Mouse (Mus musculus): Measurements from ENCODE around the gene Nfya.

Nfya gene

DNA sequence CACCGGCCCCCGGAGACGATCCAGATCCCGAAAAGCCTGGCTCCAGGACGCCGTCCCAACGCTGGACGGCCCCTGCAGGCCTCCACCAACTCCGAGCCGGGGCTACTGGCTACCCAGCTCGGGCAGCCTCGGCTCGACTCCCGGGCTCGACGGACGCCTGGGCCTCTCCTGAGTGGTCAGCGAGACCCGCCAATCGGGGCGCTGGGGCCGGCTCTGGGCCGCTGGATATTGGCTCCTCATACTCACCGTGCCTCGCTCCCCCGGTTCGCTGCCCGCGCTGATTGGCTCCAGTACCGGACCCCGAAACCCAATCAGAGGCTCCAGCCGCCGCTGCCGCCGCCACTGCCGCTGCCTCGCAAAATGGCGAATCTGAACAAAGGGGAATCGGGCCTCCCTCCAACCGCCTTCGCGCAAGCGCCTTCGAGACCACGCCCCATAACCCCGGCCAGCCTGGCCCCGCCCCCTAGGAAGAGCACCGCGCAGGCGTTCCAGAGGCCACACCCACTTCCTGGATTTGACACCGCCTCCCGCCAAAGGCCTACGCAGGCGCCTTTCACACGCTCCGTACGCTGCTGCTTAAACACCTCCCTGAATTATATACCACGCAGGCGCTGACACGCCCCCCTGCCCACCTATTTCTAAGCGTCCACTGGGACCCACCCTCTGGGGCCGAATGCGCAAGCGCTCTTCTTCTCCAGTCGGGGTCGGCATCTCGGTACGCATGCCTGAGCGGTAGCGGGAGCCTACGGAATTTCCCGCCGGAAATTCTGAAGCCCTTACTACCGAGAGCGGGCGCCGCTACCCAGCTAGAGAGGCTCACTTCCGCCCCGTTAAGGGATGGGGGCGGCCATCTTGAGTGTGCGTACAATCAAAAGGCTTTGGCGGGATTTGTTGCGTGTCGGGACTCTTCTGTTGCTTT lies at the start of gene Nfya, which contains the start of gene Oard1:
Gene Nfya, minus strand, starts transcription at position 527 of the 919 bp plus-strand sequence.
Gene Oard1, plus strand, starts transcription at position 635 of the 919 bp plus-strand sequence.
- H3K36me3 ChIP-seq (ENCODE audit: control insufficient read depth, insufficient read depth, low read length, poor library complexity, severe bottlenecking): peaks cover 8% of the 10 kb centered on the region
- no peaks in the 10 kb centered on the region for H3K27me3 ChIP-seq (ENCODE audit: control insufficient read depth, insufficient read depth, low read length, poor library complexity, severe bottlenecking)
- peak; percentile 100 for DNase-seq (ENCODE audit: low read depth, low spot score)

DNA sequence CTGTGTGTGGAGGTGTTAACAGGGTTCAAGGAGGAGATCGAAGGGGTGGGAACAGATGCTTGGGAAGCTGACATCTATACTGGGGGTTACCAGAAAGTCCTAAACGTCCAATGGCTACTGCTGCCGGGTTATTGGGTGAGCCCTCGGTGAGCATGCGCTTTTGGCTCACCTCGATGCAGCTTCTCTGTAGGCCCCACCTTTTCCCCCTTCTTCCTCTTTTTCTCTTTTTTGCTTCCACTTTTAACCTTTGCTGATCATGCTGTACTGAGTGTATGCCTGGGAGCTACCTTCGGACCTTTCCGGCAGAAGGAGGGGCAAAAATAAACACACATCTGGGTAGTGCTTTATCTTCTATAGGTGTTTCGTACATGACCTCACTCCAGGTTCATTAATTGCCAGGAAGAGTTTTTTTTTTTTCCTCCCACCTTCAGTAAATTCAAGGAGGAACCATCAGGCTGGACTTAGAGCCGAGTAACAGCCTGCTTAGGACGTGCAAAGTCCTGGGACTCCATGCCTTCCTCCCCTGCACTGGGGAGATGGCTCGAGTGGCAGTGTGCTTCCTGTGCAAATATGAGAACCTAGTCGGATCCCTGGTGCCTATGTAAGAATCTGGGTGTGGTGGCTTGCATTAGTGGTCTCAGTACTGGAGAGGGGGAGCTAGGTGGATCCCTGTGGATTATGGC lies 48.4 kb upstream of the Nfya start:
- peak; percentile 65 for DNase-seq (ENCODE audit: low read depth, low spot score)
- Histone ChIP-seq H3K36me3 (ENCODE audit: control insufficient read depth, insufficient read depth, low read length, poor library complexity, severe bottlenecking) (no peaks in the 10 kb centered on the region), H3K27me3 (ENCODE audit: control insufficient read depth, insufficient read depth, low read length, poor library complexity, severe bottlenecking) (no peaks in the 10 kb centered on the region)

DNA sequence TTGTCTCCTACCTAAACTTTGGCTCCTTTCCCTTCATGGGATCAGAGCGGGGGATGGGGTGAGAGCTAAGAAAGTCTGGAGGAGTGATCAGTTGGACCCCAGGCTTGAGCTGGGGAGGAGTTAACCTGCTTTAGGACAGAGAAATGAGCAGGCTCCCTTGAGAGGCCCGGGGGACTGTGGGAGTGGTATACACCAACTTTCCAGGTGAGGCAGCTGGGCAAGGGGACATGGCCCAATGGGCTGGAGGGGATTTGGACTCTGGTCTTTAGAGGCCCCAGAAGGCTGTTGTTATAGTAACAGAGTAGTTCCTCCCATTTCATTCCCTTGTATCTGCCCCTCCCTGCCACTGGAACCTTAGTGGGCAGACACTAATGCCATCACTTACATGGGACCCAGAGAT lies 46.2 kb upstream of the Nfya start:
- DNase-seq (ENCODE audit: low read depth, low spot score): no peak

DNA sequence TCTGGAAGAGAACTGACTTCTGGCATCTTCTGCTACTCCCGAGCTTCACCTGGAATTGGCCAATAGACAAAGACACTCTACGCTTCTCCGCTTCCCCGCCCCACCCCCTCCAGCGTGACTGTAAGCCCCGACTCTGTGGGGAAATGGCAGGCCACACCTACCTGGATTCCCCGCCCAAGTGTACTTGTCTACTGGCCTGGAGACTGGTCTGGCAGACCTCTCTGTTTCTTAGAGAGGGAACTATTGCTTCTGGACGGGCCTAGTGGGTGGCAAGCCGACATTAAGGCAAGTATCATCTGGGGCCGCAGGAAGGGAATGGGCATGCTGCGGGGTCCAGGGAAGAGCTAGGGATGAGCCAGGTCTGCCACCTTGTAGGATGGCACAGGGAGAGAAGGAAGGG lies 45.0 kb upstream of the Nfya start, which contains the start of gene Unc5cl:
Gene Unc5cl, plus strand, starts transcription at position 214 of the 400 bp plus-strand sequence.
- Histone ChIP-seq H3K27me3 (ENCODE audit: control insufficient read depth, insufficient read depth, low read length, poor library complexity, severe bottlenecking) (no peaks in the 10 kb centered on the region), H3K36me3 (ENCODE audit: control insufficient read depth, insufficient read depth, low read length, poor library complexity, severe bottlenecking) (no peaks in the 10 kb centered on the region)
- DNase-seq (ENCODE audit: low read depth, low spot score): no peak

More for the DNA sequence above, 46.2 kb upstream of the Nfya start:
- no peaks in the 10 kb centered on the region for H3K27me3 ChIP-seq (ENCODE audit: control insufficient read depth, insufficient read depth, low read length, poor library complexity, severe bottlenecking)
- H3K36me3 ChIP-seq (ENCODE audit: control insufficient read depth, insufficient read depth, low read length, poor library complexity, severe bottlenecking): no peaks in the 10 kb centered on the region

DNA sequence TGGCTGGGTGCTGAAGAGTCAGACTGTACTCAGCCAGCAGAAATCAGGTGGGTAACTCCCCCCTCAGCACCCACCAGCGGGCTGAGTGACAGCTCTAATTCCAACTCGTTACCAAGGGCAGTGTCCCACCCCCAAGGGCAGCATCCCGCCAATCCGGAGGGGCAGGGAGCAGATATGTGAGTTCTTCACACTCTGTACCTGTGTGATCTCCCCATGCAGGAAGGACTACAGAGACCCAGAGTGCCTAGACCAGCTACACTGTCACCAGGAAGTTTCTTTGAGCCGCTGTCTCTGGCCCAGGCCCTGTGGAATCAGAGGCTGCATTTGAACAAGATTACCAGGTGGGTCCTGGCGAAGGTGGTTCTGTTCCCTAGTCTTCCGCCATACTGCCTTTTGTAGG lies 44.5 kb upstream of the Nfya start:
- Histone ChIP-seq H3K27me3 (ENCODE audit: control insufficient read depth, insufficient read depth, low read length, poor library complexity, severe bottlenecking) (no peaks in the 10 kb centered on the region), H3K36me3 (ENCODE audit: control insufficient read depth, insufficient read depth, low read length, poor library complexity, severe bottlenecking) (no peaks in the 10 kb centered on the region)
- no peak for DNase-seq (ENCODE audit: low read depth, low spot score)

DNA sequence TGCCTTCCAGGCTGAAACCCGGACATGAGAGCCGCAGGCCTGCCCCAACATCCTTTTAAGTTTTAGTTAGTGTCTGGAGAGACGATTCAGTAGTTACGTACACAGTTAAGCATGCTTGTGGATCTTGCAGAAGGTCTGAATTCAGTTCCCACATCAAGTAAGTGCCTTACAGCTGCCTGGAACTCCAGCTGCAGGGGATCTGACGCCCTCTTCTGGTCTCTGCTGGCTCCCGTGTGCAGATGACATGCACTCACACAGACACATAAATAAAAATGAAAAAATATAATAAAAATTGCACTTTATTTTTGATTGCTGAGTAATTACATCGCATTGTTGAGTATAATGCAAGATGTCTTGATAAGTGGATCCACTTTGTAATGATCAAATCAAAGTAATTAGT lies 43.8 kb upstream of the Nfya start:
- Histone ChIP-seq H3K36me3 (ENCODE audit: control insufficient read depth, insufficient read depth, low read length, poor library complexity, severe bottlenecking) (no peaks in the 10 kb centered on the region), H3K27me3 (ENCODE audit: control insufficient read depth, insufficient read depth, low read length, poor library complexity, severe bottlenecking) (no peaks in the 10 kb centered on the region)
- peak; percentile 53 for DNase-seq (ENCODE audit: low read depth, low spot score)

DNA sequence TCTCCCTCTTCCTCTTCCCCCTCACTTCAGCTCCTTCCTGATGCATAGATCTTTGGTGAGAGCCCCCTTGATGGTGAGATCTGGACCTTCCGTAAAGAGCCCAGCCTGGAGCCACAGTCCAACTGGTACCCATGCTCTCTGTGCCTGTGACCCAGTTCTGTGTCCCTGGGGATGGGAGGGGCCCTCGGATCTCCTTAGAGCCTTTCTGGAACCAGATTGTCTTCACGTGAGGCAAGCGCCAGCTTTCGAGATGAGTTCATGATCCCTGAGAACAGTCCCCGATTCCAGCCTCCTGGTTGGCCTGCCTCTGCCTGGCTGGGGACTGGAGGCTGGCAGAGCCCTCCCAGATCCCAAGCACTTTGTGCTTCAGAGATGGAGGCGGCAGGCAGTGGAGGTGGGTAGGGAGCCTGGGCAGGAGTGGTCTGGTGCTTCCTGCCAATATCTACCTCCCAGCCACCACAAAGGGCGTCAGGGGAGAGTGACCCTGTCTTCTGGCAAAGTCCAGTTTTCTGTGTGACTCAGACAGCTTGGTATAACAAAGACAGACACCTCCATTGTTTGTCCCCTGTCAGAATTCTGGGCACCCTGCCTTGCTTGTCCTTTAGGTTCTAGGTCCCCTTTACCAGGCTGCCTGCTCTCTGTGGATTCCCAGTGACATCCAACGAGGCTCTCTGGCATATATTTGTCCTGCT lies 42.2 kb upstream of the Nfya start:
- H3K36me3 ChIP-seq (ENCODE audit: control insufficient read depth, insufficient read depth, low read length, poor library complexity, severe bottlenecking): no peaks in the 10 kb centered on the region
- no peaks in the 10 kb centered on the region for H3K27me3 ChIP-seq (ENCODE audit: control insufficient read depth, insufficient read depth, low read length, poor library complexity, severe bottlenecking)
- DNase-seq (ENCODE audit: low read depth, low spot score): no peak

DNA sequence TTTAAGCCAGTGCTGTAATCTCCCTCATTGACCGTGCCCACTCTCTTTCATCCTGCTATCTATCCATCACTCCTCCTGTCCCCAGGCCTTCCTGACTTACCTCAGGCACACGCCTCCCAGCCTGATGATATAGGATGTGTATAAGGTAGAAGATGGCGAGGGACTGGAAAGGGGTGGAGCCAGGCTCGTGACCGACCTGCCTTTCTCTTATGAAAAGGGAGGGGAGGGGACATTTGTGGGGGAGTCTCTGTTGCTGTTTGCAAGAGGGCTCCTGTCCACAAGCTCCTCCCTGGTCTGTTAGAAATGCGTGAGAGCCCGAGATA lies 41.6 kb upstream of the Nfya start, which contains the start of gene Tspo2:
Gene Tspo2, minus strand, starts transcription at position 170 of the 323 bp plus-strand sequence.
- no peak for DNase-seq (ENCODE audit: low read depth, low spot score)
- Histone ChIP-seq H3K27me3 (ENCODE audit: control insufficient read depth, insufficient read depth, low read length, poor library complexity, severe bottlenecking) (no peaks in the 10 kb centered on the region), H3K36me3 (ENCODE audit: control insufficient read depth, insufficient read depth, low read length, poor library complexity, severe bottlenecking) (no peaks in the 10 kb centered on the region)

DNA sequence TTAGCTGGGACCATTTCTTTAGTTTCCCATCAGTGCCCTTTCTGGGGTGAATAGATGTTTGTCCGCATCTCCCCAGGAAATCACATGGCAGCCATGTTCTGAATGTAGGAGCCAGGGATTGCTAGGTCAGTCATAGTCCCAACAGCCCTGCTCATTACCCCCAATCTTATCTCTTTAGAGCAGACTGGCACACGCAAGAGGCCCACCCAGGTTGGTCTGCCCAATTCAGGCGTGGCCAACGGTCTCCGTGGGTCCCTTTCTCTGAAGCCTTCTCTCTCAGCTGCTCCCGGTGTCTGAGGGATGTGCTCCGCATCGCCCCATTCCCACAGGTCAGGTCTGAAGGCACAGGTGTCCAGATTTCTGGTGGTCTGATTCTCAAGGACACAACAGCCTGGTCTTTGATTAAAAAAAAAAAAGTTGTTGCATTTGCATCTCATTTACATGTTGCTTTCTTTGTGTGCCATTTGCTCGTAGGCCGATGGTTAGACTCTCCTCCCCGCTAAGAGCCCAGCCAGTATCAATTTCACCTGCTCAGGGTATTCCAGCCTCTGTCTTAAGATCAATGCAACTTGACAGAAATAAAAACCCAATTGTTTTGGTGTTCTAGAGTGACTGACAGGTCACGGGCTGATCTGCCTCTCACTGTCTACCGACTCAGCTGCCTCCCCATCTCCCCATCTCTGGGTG lies 41.1 kb upstream of the Nfya start:
- Histone ChIP-seq H3K36me3 (ENCODE audit: control insufficient read depth, insufficient read depth, low read length, poor library complexity, severe bottlenecking) (no peaks in the 10 kb centered on the region), H3K27me3 (ENCODE audit: control insufficient read depth, insufficient read depth, low read length, poor library complexity, severe bottlenecking) (no peaks in the 10 kb centered on the region)
- no peak for DNase-seq (ENCODE audit: low read depth, low spot score)

DNA sequence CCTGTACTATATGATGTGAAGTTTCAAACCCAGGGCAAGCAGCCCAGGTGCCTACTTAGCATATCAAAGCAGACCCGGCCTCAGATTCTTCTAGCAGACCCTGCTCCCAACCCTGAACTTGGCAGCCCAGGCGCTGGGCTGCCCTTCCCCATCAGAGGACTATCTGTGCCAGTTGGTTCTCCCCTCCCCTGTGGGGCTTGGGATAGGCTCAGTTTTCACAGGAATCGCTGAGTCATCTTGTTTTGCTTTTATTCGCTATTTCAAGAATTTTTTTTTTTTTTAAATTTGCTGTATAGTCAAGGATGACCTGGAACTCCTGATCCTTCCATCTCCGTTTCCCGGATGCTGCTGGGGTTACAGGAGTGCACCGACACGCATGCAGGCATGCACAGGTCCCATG lies 38.0 kb upstream of the Nfya start:
- Histone ChIP-seq H3K36me3 (ENCODE audit: control insufficient read depth, insufficient read depth, low read length, poor library complexity, severe bottlenecking) (no peaks in the 10 kb centered on the region), H3K27me3 (ENCODE audit: control insufficient read depth, insufficient read depth, low read length, poor library complexity, severe bottlenecking) (no peaks in the 10 kb centered on the region)
- DNase-seq (ENCODE audit: low read depth, low spot score): no peak

DNA sequence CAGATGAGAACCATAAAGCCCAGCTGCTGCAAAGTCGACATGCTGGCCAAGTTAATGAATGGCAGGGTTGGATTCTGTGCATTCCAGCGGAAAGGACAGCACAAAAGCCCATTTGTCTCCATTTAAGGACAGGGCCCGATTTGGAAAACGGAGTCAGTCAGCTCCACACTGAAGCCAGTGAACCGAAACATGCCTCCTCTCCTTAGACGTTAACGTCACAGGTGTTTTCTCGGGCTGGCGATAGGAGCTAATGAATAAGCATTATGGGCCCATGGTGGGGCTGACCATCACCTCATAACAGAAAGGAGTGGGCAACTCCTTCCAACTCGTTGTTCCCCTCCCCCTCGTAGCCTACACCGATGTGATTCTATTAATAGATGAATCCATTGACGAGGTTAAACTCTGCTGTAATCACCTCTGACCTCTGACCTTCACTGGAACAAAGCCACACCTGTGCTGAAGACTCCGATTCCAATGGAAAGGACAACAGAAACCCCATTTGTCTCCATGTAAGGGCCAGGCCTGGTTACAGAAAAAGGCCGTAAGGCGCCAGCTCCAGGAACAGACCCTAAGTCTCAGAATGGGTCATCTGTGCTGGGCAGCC lies 33.9 kb upstream of the Nfya start:
- no peaks in the 10 kb centered on the region for H3K36me3 ChIP-seq (ENCODE audit: control insufficient read depth, insufficient read depth, low read length, poor library complexity, severe bottlenecking)
- no peak for DNase-seq (ENCODE audit: low read depth, low spot score)

DNA sequence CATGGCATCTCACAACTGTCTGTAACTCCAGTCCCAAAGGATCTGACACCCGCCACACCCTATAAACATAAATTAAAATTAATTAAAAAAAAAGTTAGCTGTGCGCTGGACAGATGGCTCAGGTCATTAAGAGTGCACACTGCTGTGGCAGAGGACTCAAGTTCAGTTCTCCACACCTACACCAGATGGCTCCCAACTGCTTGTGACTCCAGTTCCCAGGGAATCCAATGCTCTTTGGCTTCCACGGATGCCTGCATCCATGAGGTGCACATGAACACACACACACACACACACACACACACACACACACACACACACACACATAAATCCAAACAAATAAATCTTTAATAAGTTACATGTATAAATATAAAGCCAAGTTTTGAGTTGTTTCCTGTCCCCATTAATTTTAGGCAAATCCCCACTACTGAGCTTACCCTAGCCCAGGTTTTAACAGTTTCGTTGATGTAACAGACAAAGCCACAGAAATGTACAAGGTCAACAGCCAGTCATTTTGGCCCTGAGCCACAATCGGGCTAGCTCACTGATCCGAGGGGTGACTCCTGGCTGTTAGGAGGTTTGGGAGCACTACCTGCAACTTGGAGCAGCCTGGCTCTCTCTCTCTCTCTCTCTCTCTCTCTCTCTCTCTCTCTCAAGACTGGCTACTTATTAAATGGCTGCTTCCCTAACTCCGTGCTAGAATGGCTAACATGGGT lies 33.2 kb upstream of the Nfya start:
- DNase-seq (ENCODE audit: low read depth, low spot score): no peak
- no peaks in the 10 kb centered on the region for H3K27me3 ChIP-seq (ENCODE audit: control insufficient read depth, insufficient read depth, low read length, poor library complexity, severe bottlenecking)
- H3K36me3 ChIP-seq (ENCODE audit: control insufficient read depth, insufficient read depth, low read length, poor library complexity, severe bottlenecking): no peaks in the 10 kb centered on the region

More for the DNA sequence above, 33.9 kb upstream of the Nfya start:
- H3K27me3 ChIP-seq (ENCODE audit: control insufficient read depth, insufficient read depth, low read length, poor library complexity, severe bottlenecking): no peaks in the 10 kb centered on the region

DNA sequence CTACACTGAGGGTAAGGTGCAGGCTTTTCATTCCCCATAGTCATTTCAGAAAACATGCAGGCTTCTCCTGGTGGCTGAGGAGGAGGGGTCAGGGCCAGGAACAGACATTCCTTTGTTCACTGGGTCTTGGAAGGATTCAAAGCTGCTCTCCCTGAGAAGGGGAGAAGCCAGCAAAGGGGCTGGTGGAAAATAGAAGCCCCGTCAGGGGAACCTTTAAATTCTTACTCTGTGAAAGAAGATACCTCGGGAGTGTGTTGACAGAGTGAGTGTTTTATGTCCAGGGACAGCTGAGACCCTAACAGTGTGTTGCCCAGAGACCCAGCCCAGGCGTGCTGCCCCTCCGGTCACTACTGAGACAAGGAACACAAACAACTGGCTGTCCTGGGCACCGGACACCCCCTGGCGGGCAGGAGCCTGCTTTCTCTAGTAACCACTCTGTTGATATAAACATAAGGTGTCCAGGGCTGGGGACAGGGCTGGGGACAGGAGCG lies 27.8 kb upstream of the Nfya start:
- no peaks in the 10 kb centered on the region for H3K27me3 ChIP-seq (ENCODE audit: control insufficient read depth, insufficient read depth, low read length, poor library complexity, severe bottlenecking)
- H3K36me3 ChIP-seq (ENCODE audit: control insufficient read depth, insufficient read depth, low read length, poor library complexity, severe bottlenecking): no peaks in the 10 kb centered on the region
- no peak for DNase-seq (ENCODE audit: low read depth, low spot score)

Measured in splenic B cell, adult 2 months (primary cell).